Mouse (Mus musculus): Measurements from ENCODE around the gene Mypop. TPM values are rescaled to one million over a fixed set of nuclear protein-coding genes. Genes with fewer than 3 reads are reported as not detected.

The Mypop gene
- 4.6 and 4.8 TPM in 2 replicates for polyA plus RNA-seq (2015; fragmentation: Nextera tagmentation; extraction: Ambion mirVana)

GRCm38 (mm10) chr7:18990601-18991295 is at the start of gene Mypop:
Mypop (plus strand) TSS chr7:18991245.

GRCm38 (mm10) chr7:18987100-18987499 is 3.9 kb upstream of the Mypop start, which contains the start of gene Nanos2:
Nanos2 (plus strand) TSS chr7:18987400.

GRCm38 (mm10) chr7:19003902-19004630 is 13.0 kb downstream of the Mypop start, which contains the start of gene Irf2bp1:
Irf2bp1 (plus strand) TSS chr7:19004044.

GRCm38 (mm10) chr7:19023357-19023814 is 32.3 kb downstream of the Mypop start, which contains the start of gene Foxa3:
Foxa3 (minus strand) TSS chr7:19023538.

GRCm38 (mm10) chr7:19024096-19024506 is 33.1 kb downstream of the Mypop start, which contains the start of gene Sympk:
Sympk (plus strand) TSS chr7:19024377.

Other genes starting within 250 kb of the Mypop start
- not detected in 2 replicates for gene Psg19, start 192.7 kb upstream of the Mypop start, polyA plus RNA-seq (2015; fragmentation: Nextera tagmentation; extraction: Ambion mirVana)
- gene Psg17, start 169.6 kb upstream of the Mypop start, polyA plus RNA-seq (2015; fragmentation: Nextera tagmentation; extraction: Ambion mirVana), result 0.08 and 0.12 TPM in 2 replicates
- gene Mill2, start 151.3 kb upstream of the Mypop start, polyA plus RNA-seq (2015; fragmentation: Nextera tagmentation; extraction: Ambion mirVana), result 4.0 and 7.8 TPM in 2 replicates
- 7.2 and 13.5 TPM in 2 replicates for gene Pglyrp1, start 119.9 kb upstream of the Mypop start, polyA plus RNA-seq (2015; fragmentation: Nextera tagmentation; extraction: Ambion mirVana)
- gene Ccdc61, start 80.8 kb upstream of the Mypop start, polyA plus RNA-seq (2015; fragmentation: Nextera tagmentation; extraction: Ambion mirVana), result 17.2 and 17.7 TPM in 2 replicates
- 0.58 and 0.68 TPM in 2 replicates for gene Nova2, start 65.4 kb upstream of the Mypop start, polyA plus RNA-seq (2015; fragmentation: Nextera tagmentation; extraction: Ambion mirVana)
- 0.16 TPM in 1 of 2 replicates, not detected in the other for gene Nanos2, start 3.8 kb upstream of the Mypop start, polyA plus RNA-seq (2015; fragmentation: Nextera tagmentation; extraction: Ambion mirVana)
- 15.6 and 16.6 TPM in 2 replicates for gene Irf2bp1, start 12.8 kb downstream of the Mypop start, polyA plus RNA-seq (2015; fragmentation: Nextera tagmentation; extraction: Ambion mirVana)
- gene Foxa3, start 32.3 kb downstream of the Mypop start, polyA plus RNA-seq (2015; fragmentation: Nextera tagmentation; extraction: Ambion mirVana), result 1.1 and 2.4 TPM in 2 replicates
- 14.9 and 20.6 TPM in 2 replicates for gene Sympk, start 33.1 kb downstream of the Mypop start, polyA plus RNA-seq (2015; fragmentation: Nextera tagmentation; extraction: Ambion mirVana)
- gene Rsph6a, start 63.4 kb downstream of the Mypop start, polyA plus RNA-seq (2015; fragmentation: Nextera tagmentation; extraction: Ambion mirVana), result not detected in 2 replicates
- gene Dmwd, start 85.0 kb downstream of the Mypop start, polyA plus RNA-seq (2015; fragmentation: Nextera tagmentation; extraction: Ambion mirVana), result 14.5 and 21.0 TPM in 2 replicates
- gene Dmpk, start 92.6 kb downstream of the Mypop start, polyA plus RNA-seq (2015; fragmentation: Nextera tagmentation; extraction: Ambion mirVana), result 21.6 and 28.7 TPM in 2 replicates
- gene Six5, start 103.3 kb downstream of the Mypop start, polyA plus RNA-seq (2015; fragmentation: Nextera tagmentation; extraction: Ambion mirVana), result 4.2 and 5.9 TPM in 2 replicates
- gene Gm4969, start 127.1 kb downstream of the Mypop start, polyA plus RNA-seq (2015; fragmentation: Nextera tagmentation; extraction: Ambion mirVana), result 0.33 and 0.44 TPM in 2 replicates
- 5.8 and 8.7 TPM in 2 replicates for gene Fbxo46, start 128.6 kb downstream of the Mypop start, polyA plus RNA-seq (2015; fragmentation: Nextera tagmentation; extraction: Ambion mirVana)
- gene Qpctl, start 158.0 kb downstream of the Mypop start, polyA plus RNA-seq (2015; fragmentation: Nextera tagmentation; extraction: Ambion mirVana), result 10.3 and 16.6 TPM in 2 replicates
- gene Snrpd2, start 158.5 kb downstream of the Mypop start, polyA plus RNA-seq (2015; fragmentation: Nextera tagmentation; extraction: Ambion mirVana), result 109 and 149 TPM in 2 replicates
- gene Gipr, start 174.9 kb downstream of the Mypop start, polyA plus RNA-seq (2015; fragmentation: Nextera tagmentation; extraction: Ambion mirVana), result 0.33 and 0.54 TPM in 2 replicates
- 5.5 and 7.8 TPM in 2 replicates for gene Eml2, start 185.2 kb downstream of the Mypop start, polyA plus RNA-seq (2015; fragmentation: Nextera tagmentation; extraction: Ambion mirVana)
- 0.98 and 2.9 TPM in 2 replicates for gene Gpr4, start 221.3 kb downstream of the Mypop start, polyA plus RNA-seq (2015; fragmentation: Nextera tagmentation; extraction: Ambion mirVana)
- gene Opa3, start 237.1 kb downstream of the Mypop start, polyA plus RNA-seq (2015; fragmentation: Nextera tagmentation; extraction: Ambion mirVana), result 15.0 and 17.1 TPM in 2 replicates

All from adrenal gland, postnatal 0 days (tissue).